Mouse (Mus musculus) MEL (cell line): ENCODE data around the gene Pold3.

Source experiments
- CTCF ChIP-seq, 3 experiments: IDR thresholded peaks in 2 of 3; conservative IDR thresholded peaks in 1 of 3; 2 replicates each; pipeline ENCODE4 v1.5.1; 2011 to 2012; ENCODE audit warnings: low read length in 3 of 3, low read depth in 2 of 3, mild to moderate bottlenecking in 2 of 3, improper control_type of control experiment in 1 of 3, inconsistent platforms in 1 of 3, mixed read lengths in 1 of 3, moderate library complexity in 1 of 3; ENCODE audit not compliant: control insufficient read depth in 1 of 3, insufficient read depth in 1 of 3, poor library complexity in 1 of 3, severe bottlenecking in 1 of 3
- EP300 ChIP-seq, 2 experiments: IDR thresholded peaks; 2 replicates each; pipeline ENCODE4 v1.6.1; 2011; ENCODE audit warnings: improper control_type of control experiment in 2 of 2, low read length in 2 of 2, low read depth in 1 of 2, mild to moderate bottlenecking in 1 of 2
- JUND ChIP-seq: IDR thresholded peaks from 2 replicates; pipeline ENCODE4 v1.6.1; 2011; ENCODE audit warnings: low read depth, mild to moderate bottlenecking, improper control_type of control experiment, low read length
- NELFE ChIP-seq: IDR thresholded peaks from 2 replicates; pipeline ENCODE4 v1.6.1; 2011; ENCODE audit warnings: low read depth, low read length, improper control_type of control experiment
- POLR2A ChIP-seq, 2 experiments: IDR thresholded peaks; 2 replicates each; pipeline ENCODE4 v1.6.1; 2011 to 2012; ENCODE audit warnings: low read length in 2 of 2, mild to moderate bottlenecking in 2 of 2, control low read depth in 1 of 2, improper control_type of control experiment in 1 of 2, low read depth in 1 of 2, moderate library complexity in 1 of 2; ENCODE audit not compliant: control insufficient read depth in 1 of 2, insufficient read depth in 1 of 2, poor library complexity in 1 of 2
- TAL1 ChIP-seq: IDR thresholded peaks from 2 replicates; pipeline ENCODE4 v1.6.1; 2012; ENCODE audit warnings: mild to moderate bottlenecking, inconsistent platforms, low read length, moderate library complexity, mixed read lengths
- TCF12 ChIP-seq: IDR thresholded peaks from 2 replicates; pipeline ENCODE4 v1.6.1; 2014; ENCODE audit warnings: low read depth, mild to moderate bottlenecking, inconsistent platforms, low read length, improper control_type of control experiment, moderate library complexity
- ZKSCAN1 ChIP-seq: IDR thresholded peaks from 2 replicates; pipeline ENCODE4 v1.6.1; 2012; ENCODE audit warnings: low read depth, mild to moderate bottlenecking, inconsistent platforms, low read length, improper control_type of control experiment, moderate library complexity
- ZNF384 ChIP-seq: IDR thresholded peaks from 2 replicates; pipeline ENCODE4 v1.6.1; 2012; ENCODE audit warnings: low read depth, mild to moderate bottlenecking, inconsistent platforms, low read length, improper control_type of control experiment

GRCm38 (mm10) chr7:100126514-100126913, 5.1 kb upstream of the Pold3 start:
- TF ChIP-seq ZNF384 (no peak), ZKSCAN1 (no peak), POLR2A (IDR thresholded peaks at IDR 0.05; ENCODE audit: control insufficient read depth in 1 of 2, insufficient read depth in 1 of 2, low read depth in 1 of 2, low read length in 2 of 2, poor library complexity in 1 of 2) (no peak), NELFE (no peak), JUND (no peak), CTCF (IDR thresholded peaks at IDR 0.05 in 2 of 3, conservative IDR thresholded peaks at IDR 0.05 in 1 of 3; ENCODE audit: control insufficient read depth in 1 of 3, insufficient read depth in 1 of 3, low read depth in 2 of 3, low read length in 3 of 3, poor library complexity in 1 of 3, severe bottlenecking in 1 of 3) (no peak), TCF12 (no peak), EP300 (IDR thresholded peaks at IDR 0.05; ENCODE audit: low read depth in 1 of 2, low read length in 2 of 2) (no peak), TAL1 (no peak)
